Mouse (Mus musculus) adrenal gland (tissue): ENCODE results near the gene Hes2.

Source experiments
- intact Hi-C: fragments of 180-260 bp; cut with DNase I; formaldehyde crosslinking; loops from one replicate; pipeline ENCODE4 v1.15.1; 2025
- long read RNA-seq, 2 experiments: library from polyadenylated mRNA; unstranded; transcript quantifications; one replicate each; pipeline ENCODE4 v2.0.0; 2020; ENCODE audit warnings: borderline replicate concordance in 1 of 2; ENCODE audit not compliant: insufficient replicate concordance in 1 of 2

The Hes2 gene
- long read RNA-seq, experiment 1: 0 reads
- long read RNA-seq, experiment 2: 0 reads

DNA sequence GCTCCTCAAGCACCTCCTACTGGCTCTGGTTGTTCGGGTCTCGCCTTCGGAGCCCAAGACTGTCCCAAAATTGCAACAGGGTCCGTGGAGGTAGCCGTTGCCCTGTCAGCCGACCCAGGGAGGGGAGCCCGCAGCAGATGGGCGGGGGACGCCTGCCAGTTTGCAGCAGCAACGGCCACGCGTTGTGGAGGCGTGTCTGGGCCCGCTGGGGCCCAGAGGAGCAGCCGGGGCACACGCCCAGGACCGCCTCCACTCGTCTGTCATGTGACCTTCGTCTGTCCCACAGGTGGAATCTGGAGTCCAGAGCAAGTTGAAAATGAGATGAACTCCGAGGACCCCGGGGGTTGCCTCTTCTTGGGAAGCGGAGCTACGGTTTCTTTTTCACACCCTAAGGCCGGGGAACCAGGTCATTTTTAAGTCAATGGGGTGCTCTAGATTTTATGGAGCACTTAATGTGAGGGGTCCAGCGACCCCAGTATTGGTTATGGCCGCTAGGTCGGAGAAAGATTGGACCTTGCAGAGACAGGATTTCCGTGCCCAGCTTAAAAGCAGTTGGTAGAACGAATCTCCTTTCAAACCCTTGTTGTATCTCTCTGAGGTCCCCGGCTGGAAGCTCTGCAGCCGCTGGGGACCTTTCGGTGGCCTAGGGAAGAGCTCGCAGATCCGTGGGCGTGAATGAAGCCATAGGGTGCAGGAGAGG lies at the start of gene Hes2:
Gene Hes2, plus strand, starts transcription at position 283 of the 700 bp plus-strand sequence.
- intact Hi-C loops: no loop called here

DNA sequence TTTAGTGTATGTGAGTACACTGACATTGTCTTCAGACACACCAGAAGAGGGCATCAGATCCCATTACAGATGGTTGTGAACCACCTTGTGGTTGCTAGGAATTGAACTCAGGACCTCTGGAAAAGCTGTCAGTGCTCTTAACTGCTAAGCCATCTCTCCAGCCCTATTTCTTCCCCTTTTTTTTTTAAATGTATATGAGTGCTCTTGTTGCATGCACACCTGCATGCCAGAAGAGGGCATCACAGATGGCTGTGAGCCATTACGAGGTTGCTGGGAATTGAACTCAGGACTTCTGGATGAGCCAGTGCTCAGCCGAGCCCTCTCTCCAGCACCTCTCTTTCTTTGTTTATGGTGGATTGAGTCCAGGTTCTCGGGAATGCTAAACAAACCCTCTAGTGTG lies 49.2 kb upstream of the Hes2 start:
- intact Hi-C loops: no loop called here

DNA sequence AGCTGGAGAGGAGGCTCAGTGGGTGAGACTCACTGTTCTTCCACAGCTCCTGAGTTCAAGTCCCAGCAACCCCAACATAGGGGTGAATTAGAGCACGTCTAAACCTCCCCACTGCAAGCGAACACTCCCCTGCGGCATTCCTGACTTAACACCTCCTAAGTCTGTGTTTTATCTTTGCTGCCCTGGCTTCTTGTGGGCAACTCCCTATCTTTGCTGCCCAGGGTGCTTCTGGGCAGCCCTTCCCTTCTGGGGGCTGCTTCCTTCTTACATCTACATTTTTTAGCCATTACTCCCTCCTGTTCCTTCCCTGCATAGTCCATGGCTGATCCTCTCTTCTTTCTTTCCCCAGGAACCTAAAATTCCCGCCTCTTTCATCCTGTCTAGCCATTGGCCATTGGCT lies 48.0 kb upstream of the Hes2 start:
- intact Hi-C loops: no loop called here

DNA sequence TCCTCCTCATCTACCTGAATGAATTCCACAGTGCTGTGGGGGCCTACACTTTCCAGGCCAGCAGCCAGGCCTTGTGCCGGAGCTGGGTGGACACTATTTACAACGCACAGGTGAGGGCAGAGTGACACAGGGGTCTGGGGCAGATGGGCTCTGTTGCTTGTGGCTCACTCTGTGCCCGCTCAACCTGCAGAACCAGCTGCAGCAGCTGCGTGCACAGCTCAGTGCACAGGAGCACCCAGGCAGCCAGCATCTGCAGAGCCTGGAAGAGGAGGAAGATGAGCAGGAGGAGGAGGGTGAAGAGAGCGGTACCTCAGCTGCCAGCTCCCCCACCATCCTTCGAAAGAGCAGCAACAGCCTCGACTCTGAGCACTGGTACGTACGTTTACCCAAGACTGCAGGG lies 46.3 kb upstream of the Hes2 start:
- intact Hi-C loops: no loop called here

DNA sequence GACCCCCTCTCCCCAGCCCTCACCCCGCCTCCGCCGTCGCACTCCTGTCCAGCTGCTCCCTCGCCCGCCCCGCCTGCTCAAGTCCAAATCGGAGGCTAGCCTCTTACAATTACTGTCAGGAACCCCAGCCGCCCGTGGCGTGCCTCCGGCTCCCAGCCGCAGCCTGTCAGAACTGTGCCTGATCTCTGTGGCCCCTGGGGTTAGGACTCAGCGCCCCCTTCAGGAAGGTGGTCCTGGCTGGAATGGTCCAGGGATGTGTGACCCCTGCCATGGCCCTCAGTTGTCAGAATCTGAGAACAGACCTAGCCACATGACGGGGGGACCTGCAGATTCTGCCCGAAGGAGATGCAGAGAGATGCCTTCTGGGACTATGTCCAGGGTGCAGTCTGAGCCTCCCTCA lies 44.6 kb upstream of the Hes2 start:
- intact Hi-C loops: no loop called here

DNA sequence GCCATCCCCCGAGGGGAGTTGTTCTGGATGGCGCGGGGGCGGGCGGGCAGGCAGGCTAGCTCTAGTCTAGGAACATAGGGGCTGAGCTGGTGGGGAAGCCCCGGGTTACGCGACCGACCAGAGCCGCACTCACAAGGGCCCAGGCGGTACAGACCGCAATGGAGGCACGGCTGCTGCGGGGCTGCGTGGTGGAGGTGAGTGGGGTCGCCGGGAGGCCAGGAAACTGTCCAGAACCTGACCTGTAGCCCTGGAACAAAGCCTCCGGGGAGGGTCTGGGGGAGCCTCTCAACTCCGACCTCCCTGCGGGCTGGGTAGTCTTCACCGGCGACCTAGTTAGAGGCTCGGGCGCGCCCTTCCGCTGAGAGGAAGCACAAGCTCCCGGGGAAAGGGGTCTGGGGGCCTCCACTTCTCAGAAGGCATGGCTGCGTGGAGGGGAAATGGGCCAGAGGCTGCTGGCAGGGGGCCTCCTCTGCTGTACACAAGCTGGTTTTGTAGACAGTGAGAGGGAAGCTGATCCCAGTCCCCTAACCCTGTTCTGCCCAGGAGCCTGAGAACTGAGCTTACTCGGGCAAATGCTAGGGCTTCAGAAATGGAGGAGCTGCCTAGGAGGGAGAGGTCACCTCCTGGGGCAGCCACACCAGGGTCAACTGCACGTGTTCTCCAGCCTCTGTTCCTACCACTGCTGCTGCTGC lies 42.6 kb upstream of the Hes2 start, which contains the start of gene Tnfrsf25:
Gene Tnfrsf25, plus strand, starts transcription at position 14 of the 692 bp plus-strand sequence.
- intact Hi-C loops: no loop called here

DNA sequence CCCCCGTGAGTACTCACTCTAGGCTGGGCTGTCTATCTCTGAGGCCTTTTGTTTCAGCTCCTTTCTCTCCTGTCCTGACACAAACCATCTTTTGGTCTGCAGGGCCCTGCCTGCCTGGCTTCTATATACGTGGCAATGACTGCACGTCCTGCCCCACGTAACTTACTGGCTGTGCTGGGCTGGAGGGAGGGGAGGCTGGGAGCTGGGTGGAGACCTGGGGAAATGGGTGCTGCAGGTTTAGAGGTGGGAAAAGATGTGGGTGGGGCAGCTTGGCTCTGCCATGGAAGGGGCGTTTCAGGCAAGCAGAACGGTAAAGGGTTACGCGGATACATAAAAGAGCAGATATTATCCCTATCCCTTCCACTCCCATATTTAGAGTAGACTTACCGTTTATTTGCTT lies 41.1 kb upstream of the Hes2 start:
- intact Hi-C loops: no loop called here

DNA sequence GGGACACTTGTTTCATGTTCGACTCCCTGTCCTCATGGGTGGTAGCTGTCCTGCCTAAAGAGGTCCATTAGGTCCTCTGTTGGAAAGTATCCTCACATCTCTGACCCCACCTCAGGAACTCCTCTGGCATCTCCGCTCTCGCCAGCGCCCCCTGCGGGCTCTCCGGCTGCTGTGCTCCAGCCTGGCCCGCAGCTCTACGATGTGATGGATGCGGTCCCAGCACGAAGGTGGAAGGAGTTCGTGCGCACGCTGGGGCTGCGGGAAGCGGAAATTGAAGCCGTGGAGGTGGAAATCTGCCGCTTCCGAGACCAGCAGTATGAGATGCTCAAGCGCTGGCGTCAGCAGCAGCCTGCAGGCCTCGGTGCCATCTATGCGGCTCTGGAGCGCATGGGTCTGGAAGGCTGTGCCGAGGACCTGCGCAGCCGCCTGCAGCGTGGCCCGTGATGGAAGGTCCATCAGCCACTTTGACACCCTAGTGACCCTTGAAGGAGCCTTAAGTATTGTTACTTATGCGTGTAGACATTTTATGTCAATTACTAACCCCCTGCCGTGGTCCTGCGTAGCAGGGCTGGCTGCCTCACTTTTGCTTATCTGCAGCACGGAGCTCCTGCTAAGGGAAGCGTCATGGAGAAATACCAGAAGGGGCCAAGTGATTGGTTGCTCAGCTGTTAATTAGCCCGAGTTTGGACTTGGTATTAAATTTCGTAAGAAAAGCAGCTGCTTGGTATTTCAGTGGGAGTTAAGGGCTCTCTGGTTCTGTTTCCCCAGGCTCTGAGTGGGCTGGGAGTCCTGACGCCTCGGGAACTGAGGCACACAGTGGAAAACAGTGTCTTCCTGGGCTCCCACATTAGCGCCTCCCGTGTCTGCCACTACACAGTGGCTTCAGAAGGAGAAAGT lies 39.0 kb upstream of the Hes2 start:
- intact Hi-C loops: no loop called here

DNA sequence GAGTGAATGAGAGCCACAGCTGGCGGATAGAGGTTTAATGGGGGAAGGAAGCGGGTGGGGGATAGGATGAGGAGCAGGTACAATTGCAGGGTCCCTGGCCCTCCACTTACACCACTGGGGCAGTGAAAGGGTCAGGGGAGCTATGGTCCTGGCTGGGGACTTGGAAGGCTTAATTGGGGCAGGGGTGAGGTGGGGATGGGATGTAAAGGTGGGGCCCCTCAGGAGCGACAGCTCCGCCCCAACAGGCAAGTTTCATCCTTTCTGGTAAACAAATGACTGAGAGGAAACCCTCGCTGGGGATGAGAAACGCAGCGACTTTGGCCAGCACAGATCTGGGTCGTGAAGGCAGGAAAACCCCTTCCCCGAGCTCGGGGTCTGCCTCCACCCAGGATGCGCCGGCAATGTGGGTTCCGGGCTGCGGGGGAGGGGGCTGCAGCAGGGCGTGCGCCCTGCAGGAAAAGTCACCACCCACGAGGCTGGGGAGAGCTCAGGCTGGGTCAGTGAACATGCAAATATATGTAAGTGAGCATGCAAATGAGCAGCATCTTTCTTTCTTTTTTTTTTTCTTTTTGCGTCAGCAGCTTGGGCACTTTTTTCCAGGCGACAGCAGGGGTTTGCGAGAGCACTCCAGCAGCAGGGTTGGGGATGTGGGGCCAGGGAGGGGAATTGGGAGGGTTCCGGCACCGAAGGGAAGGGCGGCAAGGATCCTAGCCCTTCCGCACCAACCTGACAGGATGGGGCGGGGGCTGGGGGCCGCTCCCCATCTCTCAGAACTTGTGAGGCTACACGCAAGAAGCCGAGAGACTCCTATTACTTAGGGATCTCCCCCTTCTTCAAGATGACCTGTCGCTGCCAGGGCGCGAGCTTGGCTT lies 38.1 kb upstream of the Hes2 start:
- intact Hi-C loops: no loop called here

DNA sequence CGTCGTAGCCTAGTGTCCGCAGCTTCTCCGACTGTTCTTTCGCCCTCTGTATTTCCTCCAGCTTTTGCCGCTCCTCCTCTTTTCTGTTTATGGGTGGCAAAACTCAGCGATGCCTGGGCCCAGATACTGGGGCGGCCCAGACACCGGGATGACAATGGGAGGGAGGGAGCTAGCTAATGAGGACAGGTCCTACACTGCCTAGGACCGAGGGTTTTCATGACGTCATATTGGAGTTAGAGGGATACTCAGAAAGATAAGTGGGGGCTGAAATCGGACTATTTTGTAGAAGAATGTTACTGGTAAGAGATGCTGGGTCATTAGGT lies 37.5 kb upstream of the Hes2 start:
- intact Hi-C loops: no loop called here

DNA sequence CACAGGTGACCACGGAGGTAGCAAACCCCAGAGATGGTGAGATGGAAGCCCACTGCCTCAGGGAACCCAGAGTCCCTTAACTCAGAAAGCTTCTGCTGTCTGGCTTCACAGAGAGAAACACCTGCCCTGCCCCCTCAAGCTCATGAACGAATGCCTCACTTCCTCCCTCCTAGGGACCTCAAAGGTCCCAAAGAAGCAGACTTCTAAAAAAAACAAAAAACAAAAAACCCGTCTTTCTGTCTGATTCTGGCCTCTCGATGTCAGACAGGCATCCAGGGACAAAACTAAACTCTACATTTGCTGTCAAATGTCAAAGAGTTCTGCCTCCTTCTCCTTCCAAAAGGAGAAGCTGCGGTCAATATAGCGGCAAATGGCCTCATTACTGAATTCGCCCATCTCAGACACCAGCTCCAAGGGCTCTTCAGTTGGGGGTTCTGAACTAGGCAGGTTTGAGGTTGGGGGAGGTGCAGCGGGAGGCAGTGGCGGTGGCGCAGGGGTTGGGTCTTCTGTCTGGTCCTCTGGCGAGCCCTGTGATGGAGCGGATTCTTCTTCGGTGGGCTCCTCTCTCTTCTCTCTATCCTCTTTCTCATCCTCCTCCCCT lies 34.2 kb upstream of the Hes2 start:
- intact Hi-C loops: no loop called here

DNA sequence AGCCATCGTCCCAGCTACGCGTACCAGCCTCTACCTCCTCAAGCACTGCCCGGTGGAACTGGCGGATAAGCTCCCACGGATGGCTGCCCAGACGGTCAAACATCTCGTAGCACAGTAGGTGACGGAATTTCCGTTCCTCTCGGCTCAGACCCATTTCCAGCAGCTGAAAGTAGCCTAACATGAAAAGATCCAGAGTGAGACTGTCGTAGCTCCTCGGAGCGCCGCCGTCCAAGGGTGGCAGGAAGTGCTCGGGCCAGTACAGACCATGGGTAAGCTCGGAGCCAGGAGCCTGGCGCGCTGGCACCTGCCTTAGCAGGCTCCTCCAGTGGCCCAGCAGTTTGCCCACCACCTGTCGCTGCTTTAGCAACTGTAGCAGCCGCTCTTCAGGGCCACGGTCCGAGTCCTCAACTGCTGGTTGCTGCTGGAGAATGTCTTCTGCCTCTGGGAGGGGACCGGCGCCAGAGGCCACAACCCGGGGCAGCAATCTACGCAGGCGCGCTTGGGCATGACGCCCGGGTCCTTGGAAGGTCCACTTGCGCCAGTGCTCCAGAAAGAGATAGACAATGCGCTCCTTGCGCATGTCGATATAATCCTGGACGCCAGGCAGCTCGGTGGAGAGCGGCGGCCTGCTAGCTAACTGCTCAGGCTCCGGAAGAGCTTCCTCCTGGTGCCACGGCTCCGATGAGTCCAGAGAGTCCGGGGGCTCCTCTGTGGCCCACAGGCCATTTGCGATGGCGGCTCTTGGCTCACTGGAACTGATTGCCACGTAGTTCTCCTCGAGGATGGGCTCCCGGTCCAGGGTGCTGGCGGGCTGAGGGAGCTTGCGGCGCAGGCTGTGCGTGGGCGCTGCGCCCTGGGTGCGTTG lies 33.3 kb upstream of the Hes2 start:
- intact Hi-C loops: no loop called here

DNA sequence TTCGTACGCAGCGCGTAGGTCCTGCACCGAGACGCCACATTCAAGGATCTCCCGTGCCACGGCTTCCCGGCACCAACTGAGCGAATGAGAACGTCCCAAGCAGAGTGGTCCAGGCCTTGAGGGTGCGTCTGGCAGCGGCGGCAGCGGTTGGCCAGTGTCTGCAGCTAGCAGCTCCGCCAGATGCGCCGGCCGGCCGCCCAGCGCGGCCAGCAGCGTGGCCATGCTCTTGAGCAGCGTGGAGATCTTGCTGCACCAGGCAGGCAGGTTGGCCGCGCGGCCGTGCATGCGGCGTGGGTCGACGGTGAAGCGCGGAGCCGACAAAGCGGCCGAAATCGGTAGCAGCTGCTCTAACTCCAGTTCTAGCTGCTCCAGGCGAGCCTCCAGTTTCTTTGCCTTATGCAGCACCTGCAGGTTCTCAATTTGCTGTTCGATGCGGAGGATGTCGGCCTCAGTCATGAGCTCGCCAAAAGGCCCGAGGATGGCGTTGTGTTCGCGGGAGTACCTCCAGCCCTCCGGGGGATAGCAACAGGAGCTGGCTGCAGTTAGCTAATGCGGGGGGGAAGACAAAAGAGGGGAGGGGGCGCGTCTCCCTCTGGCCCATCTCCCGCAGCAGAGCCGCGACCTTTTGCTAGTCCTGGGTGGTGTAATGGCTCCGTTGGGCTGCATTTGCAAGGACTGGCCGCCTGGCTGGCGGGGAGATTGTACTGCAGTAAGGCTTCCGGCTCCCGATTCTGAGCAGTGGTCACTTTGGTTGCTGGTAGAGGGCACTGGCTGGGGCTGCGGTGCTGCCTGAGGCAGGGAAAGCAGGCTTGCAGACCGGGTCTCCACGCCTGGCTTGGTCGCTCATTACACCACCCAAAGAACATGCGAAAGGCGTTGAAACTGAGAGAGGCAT lies 32.4 kb upstream of the Hes2 start:
- intact Hi-C loops: no loop called here

DNA sequence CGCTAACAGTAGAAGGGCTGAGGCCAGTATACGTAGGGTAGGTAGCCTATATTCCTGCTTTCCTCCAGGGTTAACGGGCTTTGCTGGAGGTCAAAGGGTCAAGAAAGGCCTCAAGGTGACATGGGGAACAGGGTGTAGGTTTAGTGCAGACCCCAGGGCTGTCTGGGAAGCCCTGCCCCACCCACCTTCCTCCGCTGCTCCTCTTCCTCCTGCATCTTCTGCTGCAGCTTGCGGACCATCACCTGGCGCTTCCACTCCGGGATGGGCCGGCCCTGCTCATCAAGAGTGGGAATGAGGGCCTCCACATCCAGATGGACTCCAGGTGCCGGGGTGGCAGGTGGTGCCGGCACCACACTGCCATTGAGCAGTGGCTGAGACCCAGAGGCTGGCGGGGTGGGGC lies 30.8 kb upstream of the Hes2 start:
- intact Hi-C loops: no loop called here

DNA sequence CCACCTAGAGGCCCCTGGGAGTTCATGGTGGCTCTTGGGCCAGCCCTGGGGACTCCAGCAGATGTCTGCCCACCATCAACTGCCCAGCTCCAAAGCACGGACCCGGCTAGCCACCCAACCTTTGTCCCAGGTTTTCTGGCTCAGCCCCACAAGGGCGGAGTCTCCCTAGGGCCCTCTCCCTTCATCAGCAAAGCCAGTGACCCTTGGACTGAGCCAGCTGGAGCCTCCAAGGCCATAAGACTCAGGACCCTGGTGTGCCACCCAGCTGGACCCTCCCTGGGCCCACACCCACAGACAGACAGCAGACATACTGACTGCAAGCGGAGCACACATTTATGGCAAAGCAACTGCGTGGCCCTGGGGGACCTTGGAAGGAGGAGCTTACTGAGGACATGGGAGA lies 29.9 kb upstream of the Hes2 start:
- intact Hi-C loops: no loop called here

DNA sequence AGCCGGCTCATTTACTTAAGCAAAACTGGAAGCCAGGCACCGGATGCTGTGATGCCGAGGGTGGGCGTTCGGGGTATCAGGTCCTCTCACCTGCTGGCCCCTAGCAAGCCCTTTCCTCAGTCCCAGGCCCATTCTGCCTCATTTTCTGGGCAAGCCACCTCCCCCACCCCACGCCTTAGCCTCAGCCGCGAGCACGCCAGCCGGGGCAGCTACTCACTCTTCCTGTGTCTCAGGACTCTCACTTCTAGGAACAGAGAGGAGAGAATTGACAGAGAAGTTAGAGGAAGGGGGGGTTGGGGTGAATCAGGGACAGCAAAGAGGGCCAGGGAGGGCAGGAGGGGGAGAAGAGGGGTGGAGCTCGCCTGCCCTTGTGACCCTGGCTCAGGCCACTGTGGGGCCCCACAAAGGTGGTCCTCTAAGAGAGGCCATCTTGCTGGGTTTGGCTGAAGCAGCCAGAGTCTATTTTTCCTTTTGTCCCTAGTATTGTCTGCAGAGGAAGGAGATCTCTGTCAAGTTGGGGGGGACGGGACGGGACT lies 29.2 kb upstream of the Hes2 start:
- intact Hi-C loops: no loop called here

DNA sequence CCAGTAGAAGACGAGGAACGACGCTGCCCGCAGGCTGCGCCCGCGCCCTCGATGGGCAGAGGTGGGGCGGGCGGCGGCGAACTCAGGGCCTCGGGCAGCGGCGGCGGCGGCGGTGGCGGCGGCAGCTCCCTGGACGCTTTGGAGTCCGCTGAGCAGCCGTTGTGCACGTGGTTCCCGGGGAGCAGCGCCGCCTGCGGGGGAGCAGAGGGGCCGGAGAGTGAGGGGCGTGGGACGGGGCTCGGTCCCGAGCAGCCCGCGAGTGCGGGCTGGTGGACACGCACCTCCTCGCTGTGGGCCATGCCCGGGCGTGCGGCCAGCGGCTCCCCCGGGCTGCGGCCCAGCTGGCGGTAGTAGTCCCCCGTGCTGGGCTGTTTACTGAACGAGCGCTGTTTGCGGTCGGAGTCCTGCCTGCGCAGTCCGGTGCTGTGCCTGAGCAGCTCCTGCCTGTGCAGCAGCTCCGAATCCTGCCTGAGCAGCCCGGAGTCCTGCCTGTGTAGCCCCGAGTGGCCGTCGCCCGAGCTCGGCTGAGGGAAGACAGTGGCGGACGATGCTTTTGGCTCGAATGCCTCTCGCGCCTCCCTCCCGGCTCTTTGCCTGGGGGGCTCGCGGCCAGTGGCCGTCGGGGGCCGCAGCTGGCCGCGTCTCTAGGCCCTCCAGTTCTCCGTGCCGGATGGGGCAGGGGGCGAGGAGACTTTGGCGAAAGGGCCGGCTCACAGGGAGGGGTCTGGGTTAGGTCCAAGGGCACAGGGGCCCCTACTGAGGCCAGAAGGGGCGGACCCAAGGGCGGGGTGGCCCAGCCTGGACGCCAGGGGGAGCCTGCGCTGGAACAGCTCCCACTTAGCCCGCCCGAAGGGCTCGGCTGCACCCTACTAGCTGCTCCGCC lies 27.7 kb upstream of the Hes2 start:
- intact Hi-C loops: no loop called here
